Mouse (Mus musculus) hindbrain, embryonic 13.5 days (tissue): ENCODE results near the gene Tmeff1. TPM values are rescaled to one million over a fixed set of nuclear protein-coding genes. Genes with fewer than 3 reads are reported as not detected.
"Not testable (repeated sequence)": the region's sequence is repeated elsewhere in the genome, so short reads cannot be mapped to it uniquely, and the experiment has no call there.

Experiments
- ATAC-seq: fragments of 200-750 bp; cut with Nextera tagmentation; 2 replicates; pipeline ENCODE4 v1.8.0; 2017; ENCODE audit warnings: moderate TSS enrichment; ENCODE audit not compliant: low FRiP score
- H3K27ac ChIP-seq: fragments of 300-500 bp; sonication (generic); 2 replicates; pipeline ENCODE4 v1.5.1; 2015; ENCODE audit warnings: inconsistent platforms, mild to moderate bottlenecking, moderate library complexity
- H3K27me3 ChIP-seq: fragments of 300-500 bp; sonication (generic); 2 replicates; pipeline ENCODE4 v1.6.1; 2015; ENCODE audit warnings: mild to moderate bottlenecking, inconsistent platforms
- H3K36me3 ChIP-seq: fragments of 300-500 bp; sonication (generic); 2 replicates; pipeline ENCODE4 v1.6.1; 2015; ENCODE audit warnings: mild to moderate bottlenecking, inconsistent platforms
- H3K4me1 ChIP-seq: fragments of 300-500 bp; sonication (generic); replicated peaks from 2 replicates; pipeline ENCODE4 v1.6.1; 2015; ENCODE audit warnings: inconsistent platforms
- H3K4me2 ChIP-seq: fragments of 300-500 bp; sonication (generic); 2 replicates; pipeline ENCODE4 v1.6.1; 2015; ENCODE audit warnings: inconsistent platforms, mild to moderate bottlenecking, moderate library complexity
- H3K4me3 ChIP-seq: fragments of 300-500 bp; sonication (generic); 2 replicates; pipeline ENCODE4 v1.5.1; 2015; ENCODE audit warnings: mild to moderate bottlenecking, inconsistent platforms
- H3K9ac ChIP-seq: fragments of 300-500 bp; sonication (generic); 2 replicates; pipeline ENCODE4 v1.6.1; 2015; ENCODE audit warnings: mild to moderate bottlenecking, inconsistent platforms
- H3K9me3 ChIP-seq: fragments of 300-500 bp; sonication (generic); 2 replicates; pipeline ENCODE4 v1.6.1; 2016; ENCODE audit warnings: inconsistent platforms
- WGBS: fragments of 180-500 bp; shearing (Covaris S2); methylation state at CpG from one replicate; pipeline ENCODE4 v1.1.7; 2015; 5-methylcytosine and 5-hydroxymethylcytosine counted together
- polyA plus RNA-seq: library from polyadenylated mRNA; unstranded; fragments of >200 nt; fragmentation: Nextera tagmentation; extraction: Ambion mirVana; gene quantifications from 2 replicates; pipeline ENCODE4 v1.2.1, GENCODE M21; 2015

Tmeff1 gene
- polyA plus RNA-seq, 1 experiment from 2014 or later: 272 TPM

GRCm38 (mm10) chr4:48664021-48664420, 79.0 kb downstream of the Tmeff1 start:
- no peaks in the 10 kb centered on the region for H3K4me1 ChIP-seq
- H3K27ac ChIP-seq: no peak overlapping the region
- no peak for ATAC-seq
- no peak overlapping the region for H3K4me2 ChIP-seq
- H3K36me3 ChIP-seq: peaks cover 59% of the 10 kb centered on the region
- no peaks in the 10 kb centered on the region for H3K27me3 ChIP-seq
- H3K9ac ChIP-seq: no peak overlapping the region
- H3K9me3 ChIP-seq: no peaks in the 10 kb centered on the region
- H3K4me3 ChIP-seq: no peak overlapping the region
- 93% methylated on average over 6 of the region's 6 CpGs for WGBS

- 92% methylated on average over 6 of the region's 6 CpGs for WGBS
- Histone ChIP-seq H3K4me1 (no peaks in the 10 kb centered on the region), H3K27me3 (no peaks in the 10 kb centered on the region), H3K27ac (no peak overlapping the region), H3K9ac (no peak overlapping the region), H3K36me3 (peaks cover 53% of the 10 kb centered on the region), H3K4me3 (no peak overlapping the region), H3K4me2 (no peak overlapping the region), H3K9me3 (no peaks in the 10 kb centered on the region)
- no peak for ATAC-seq
These were observed 82.3 kb downstream of the Tmeff1 start for GRCm38 (mm10) chr4:48667279-48667678.

- H3K9ac ChIP-seq: no peak overlapping the region
These were observed 87.9 kb downstream of the Tmeff1 start for GRCm38 (mm10) chr4:48672915-48673314.

DNA sequence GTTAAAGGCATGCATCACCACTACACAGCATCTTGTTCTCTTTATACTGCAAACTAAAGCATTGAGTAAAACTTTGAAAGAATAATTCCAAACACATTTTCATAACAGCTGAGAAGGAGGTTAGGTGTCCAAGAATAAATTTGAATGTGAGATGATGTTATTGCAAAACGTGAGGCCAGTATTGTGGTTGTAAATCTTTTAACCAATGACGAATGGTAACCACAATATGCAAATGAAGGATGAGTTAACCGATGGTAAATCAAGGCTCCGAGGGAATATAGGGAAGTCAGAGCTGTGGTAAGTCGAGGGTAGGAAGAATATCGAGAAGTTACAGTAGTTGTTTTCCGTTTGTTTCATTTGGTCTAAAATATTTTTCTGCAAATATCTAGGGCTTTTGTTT, 89.4 kb downstream of the Tmeff1 start:
- WGBS: 92% methylated on average over 7 of the region's 7 CpGs
- no peaks in the 10 kb centered on the region for H3K4me1 ChIP-seq
- peaks cover 60% of the 10 kb centered on the region for H3K36me3 ChIP-seq
- H3K27ac ChIP-seq: no peak overlapping the region
- H3K27me3 ChIP-seq: no peaks in the 10 kb centered on the region
- H3K4me3 ChIP-seq: no peak overlapping the region
- no peaks in the 10 kb centered on the region for H3K9me3 ChIP-seq
- H3K4me2 ChIP-seq: no peak overlapping the region
- no peak for ATAC-seq
- no peak overlapping the region for H3K9ac ChIP-seq

More at GRCm38 (mm10) chr4:48672915-48673314, 87.9 kb downstream of the Tmeff1 start:
- Histone ChIP-seq H3K27me3 (no peaks in the 10 kb centered on the region), H3K4me2 (no peak overlapping the region), H3K4me3 (no peak overlapping the region), H3K4me1 (no peaks in the 10 kb centered on the region), H3K36me3 (peaks cover 60% of the 10 kb centered on the region), H3K9me3 (no peaks in the 10 kb centered on the region), H3K27ac (no peak overlapping the region)
- 97% methylated on average over 5 of the region's 5 CpGs for WGBS
- no peak for ATAC-seq

GRCm38 (mm10) chr4:48676570-48677185, 91.7 kb downstream of the Tmeff1 start:
- Histone ChIP-seq H3K36me3 (peaks cover 43% of the 10 kb centered on the region), H3K4me2 (no peak overlapping the region)
- ATAC-seq: no peak

GRCm38 (mm10) chr4:48677276-48677675, 92.3 kb downstream of the Tmeff1 start:
- Histone ChIP-seq H3K27me3 (no peaks in the 10 kb centered on the region), H3K9me3 (no peaks in the 10 kb centered on the region), H3K4me2 (no peak overlapping the region), H3K9ac (no peak overlapping the region), H3K4me1 (no peaks in the 10 kb centered on the region), H3K4me3 (no peak overlapping the region), H3K27ac (0 out of 2 replicates have a peak overlapping the region, but pooled peaks have one; percentile 6), H3K36me3 (peaks cover 37% of the 10 kb centered on the region)
- ATAC-seq: no peak
- 90% methylated on average over 8 of the region's 8 CpGs for WGBS

More at GRCm38 (mm10) chr4:48676570-48677185, 91.7 kb downstream of the Tmeff1 start:
- no peaks in the 10 kb centered on the region for H3K4me1 ChIP-seq
- H3K9ac ChIP-seq: no peak overlapping the region
- no peaks in the 10 kb centered on the region for H3K27me3 ChIP-seq
- 90% methylated on average over 13 of the region's 13 CpGs for WGBS
- no peak overlapping the region for H3K4me3 ChIP-seq
- no peak overlapping the region for H3K27ac ChIP-seq
- H3K9me3 ChIP-seq: no peaks in the 10 kb centered on the region

- H3K9ac ChIP-seq: no peak overlapping the region
- no peaks in the 10 kb centered on the region for H3K9me3 ChIP-seq
- no peak overlapping the region for H3K4me2 ChIP-seq
- H3K4me1 ChIP-seq: no peaks in the 10 kb centered on the region
- ATAC-seq: no peak
- no peak overlapping the region for H3K27ac ChIP-seq
- peaks cover 31% of the 10 kb centered on the region for H3K36me3 ChIP-seq
- no peaks in the 10 kb centered on the region for H3K27me3 ChIP-seq
- 80% methylated on average over 2 of the region's 2 CpGs for WGBS
- no peak overlapping the region for H3K4me3 ChIP-seq
These were observed 92.8 kb downstream of the Tmeff1 start for GRCm38 (mm10) chr4:48677812-48678211.

- Histone ChIP-seq H3K4me2 (no peak overlapping the region), H3K36me3 (peaks cover 22% of the 10 kb centered on the region), H3K9me3 (no peaks in the 10 kb centered on the region), H3K27me3 (no peaks in the 10 kb centered on the region), H3K27ac (no peak overlapping the region), H3K9ac (no peak overlapping the region), H3K4me1 (no peaks in the 10 kb centered on the region), H3K4me3 (no peak overlapping the region)
- WGBS: 90% methylated on average over 9 of the region's 9 CpGs
- ATAC-seq: no peak
These were observed 93.8 kb downstream of the Tmeff1 start for GRCm38 (mm10) chr4:48678793-48679192.

- WGBS: 76% methylated on average over 5 of the region's 6 CpGs
- H3K27ac ChIP-seq, H3K9ac ChIP-seq, H3K9me3 ChIP-seq, H3K27me3 ChIP-seq, H3K4me1 ChIP-seq, ATAC-seq, H3K4me3 ChIP-seq, H3K4me2 ChIP-seq: not testable (repeated sequence)
- peaks cover 13% of the 10 kb centered on the region for H3K36me3 ChIP-seq
These were observed 94.8 kb downstream of the Tmeff1 start for GRCm38 (mm10) chr4:48679728-48680127.

DNA sequence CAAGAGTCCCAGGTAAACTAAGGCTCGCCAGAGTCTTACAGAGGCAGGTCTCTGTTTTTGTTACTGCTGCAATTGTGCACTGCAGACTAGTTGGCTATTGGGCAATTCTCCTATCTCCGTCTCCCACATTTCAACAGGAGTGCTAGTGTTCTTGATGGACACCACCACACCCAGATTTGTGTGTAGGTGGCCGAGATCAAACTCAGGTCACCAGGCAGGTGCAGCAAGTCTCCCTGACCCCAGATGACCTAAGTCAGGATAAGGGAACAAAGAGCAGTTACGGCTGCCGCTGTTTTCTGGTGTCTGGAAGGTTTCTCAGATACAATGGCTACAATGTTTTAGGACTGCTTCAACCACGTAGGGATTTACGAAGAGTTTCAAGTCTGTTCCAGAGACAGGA, 95.2 kb downstream of the Tmeff1 start:
- no peak overlapping the region for H3K27ac ChIP-seq
- H3K9ac ChIP-seq: no peak overlapping the region
- no peaks in the 10 kb centered on the region for H3K4me1 ChIP-seq
- ATAC-seq: no peak
- peaks cover 8% of the 10 kb centered on the region for H3K36me3 ChIP-seq
- no peak overlapping the region for H3K4me3 ChIP-seq
- no peaks in the 10 kb centered on the region for H3K27me3 ChIP-seq
- WGBS: 76% methylated on average over 7 of the region's 7 CpGs
- H3K9me3 ChIP-seq: no peaks in the 10 kb centered on the region
- H3K4me2 ChIP-seq: no peak overlapping the region

DNA sequence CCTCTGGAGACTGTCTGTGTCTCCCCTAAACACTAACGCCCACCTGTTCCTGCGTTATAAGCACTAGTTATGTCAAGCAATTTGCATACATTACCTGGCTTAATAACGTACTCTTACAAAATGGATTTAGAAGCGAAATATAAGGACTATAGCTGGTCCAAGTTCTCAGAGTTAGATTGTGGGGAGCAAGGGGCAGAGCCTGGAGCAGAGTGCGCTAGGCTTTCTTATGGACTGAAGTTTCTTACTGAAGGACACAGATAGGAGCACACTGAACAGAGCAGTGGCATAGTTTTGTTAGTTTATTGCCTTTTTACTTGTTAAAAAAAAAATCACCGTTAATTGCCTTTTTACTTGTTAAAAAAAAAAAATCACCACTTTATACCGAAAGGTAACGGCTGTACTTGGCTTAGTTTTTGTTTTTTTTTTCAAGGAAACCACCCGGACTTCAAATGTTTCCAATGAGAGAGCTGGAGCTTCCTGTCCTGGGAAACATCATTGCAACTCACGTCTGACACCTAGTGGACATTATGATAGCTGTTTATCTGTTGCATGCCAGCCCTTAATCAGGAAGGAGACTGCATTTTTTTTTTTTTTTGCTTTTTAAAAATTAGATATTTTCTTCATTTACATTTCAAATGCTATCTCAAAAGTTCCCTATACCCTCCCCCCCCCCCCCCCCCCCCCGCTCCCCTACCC, 95.8 kb downstream of the Tmeff1 start:
- Histone ChIP-seq H3K4me3 (no peak overlapping the region), H3K4me2 (no peak overlapping the region), H3K9me3 (no peaks in the 10 kb centered on the region), H3K4me1 (no peaks in the 10 kb centered on the region), H3K9ac (no peak overlapping the region), H3K27me3 (no peaks in the 10 kb centered on the region), H3K36me3 (peaks cover 7% of the 10 kb centered on the region), H3K27ac (no peak overlapping the region)
- ATAC-seq: no peak
- WGBS: 49% methylated on average over 10 of the region's 11 CpGs

DNA sequence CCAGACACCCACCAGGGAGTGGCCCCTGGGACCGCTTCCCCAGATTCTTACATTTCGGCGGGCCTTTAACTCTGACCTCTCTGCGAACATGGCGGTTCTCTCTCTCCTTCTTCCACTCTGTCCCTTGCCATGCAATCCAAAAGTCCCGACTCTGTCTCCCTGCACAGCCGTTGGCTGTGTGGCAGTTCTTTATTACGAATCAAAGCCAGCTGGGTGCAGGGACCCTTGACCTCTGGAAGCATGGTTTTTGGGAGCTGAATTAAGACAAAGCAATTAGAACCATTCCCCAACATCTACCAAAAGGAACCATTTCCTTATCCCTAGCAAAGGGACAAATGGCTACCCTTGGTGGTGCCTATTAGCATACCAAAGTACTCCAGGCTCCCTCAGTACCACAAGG, 98.2 kb downstream of the Tmeff1 start:
- no peak for ATAC-seq
- no peaks in the 10 kb centered on the region for H3K4me1 ChIP-seq
- no peaks in the 10 kb centered on the region for H3K36me3 ChIP-seq
- no peak overlapping the region for H3K27ac ChIP-seq
- H3K9me3 ChIP-seq: no peaks in the 10 kb centered on the region
- no peak overlapping the region for H3K4me3 ChIP-seq
- no peak overlapping the region for H3K4me2 ChIP-seq
- H3K9ac ChIP-seq: no peak overlapping the region
- H3K27me3 ChIP-seq: no peaks in the 10 kb centered on the region
- 88% methylated on average over 8 of the region's 8 CpGs for WGBS

DNA sequence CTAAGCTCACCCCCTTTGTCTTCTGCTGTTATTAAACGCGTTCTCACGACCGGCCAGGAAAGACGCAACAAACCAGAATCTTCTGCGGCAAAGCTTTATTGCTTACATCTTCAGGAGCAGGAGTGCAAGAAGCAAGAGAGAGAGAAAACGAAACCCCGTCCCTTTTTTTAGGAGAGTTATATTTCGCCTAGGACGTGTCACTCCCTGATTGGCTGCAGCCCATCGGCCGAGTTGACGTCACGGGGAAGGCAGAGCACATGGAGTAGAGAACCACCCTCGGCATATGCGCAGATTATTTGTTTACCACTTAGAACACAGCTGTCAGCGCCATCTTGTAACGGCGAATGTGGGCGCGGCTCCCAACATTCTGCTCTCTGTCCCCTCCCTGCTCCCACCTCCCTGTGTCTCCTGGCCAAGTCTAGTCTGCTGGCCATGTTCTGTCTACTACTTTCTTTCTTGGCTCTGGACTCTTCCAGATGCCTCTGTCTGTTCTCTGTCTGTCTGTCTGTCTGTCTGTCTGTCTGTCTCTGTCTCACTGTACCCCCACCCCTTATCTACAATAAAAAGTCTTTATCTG, 98.7 kb downstream of the Tmeff1 start:
- not testable (repeated sequence) for H3K4me3 ChIP-seq, H3K9me3 ChIP-seq, H3K4me1 ChIP-seq, H3K36me3 ChIP-seq, H3K4me2 ChIP-seq, H3K9ac ChIP-seq, H3K27me3 ChIP-seq, ATAC-seq, H3K27ac ChIP-seq
- 97% methylated on average over 18 of the region's 21 CpGs for WGBS
